Mouse (Mus musculus) hindbrain, embryonic 16.5 days (tissue): ENCODE measurements at regions not wholly inside any gene's neighbourhood (a gene's known extent, or its start where the extent isn't known, plus 50 kb on each side); places are given as distances from the start of the nearest gene placed in this dataset.
"Not testable (repeated sequence)": the region's sequence is repeated elsewhere in the genome, so short reads cannot be mapped to it uniquely, and the experiment has no call there.

Experiments
- ATAC-seq: fragments of 200-750 bp; cut with Nextera tagmentation; 2 replicates; pipeline ENCODE4 v1.8.0; 2017; ENCODE audit warnings: moderate TSS enrichment, moderate library complexity
- H3K27ac ChIP-seq: fragments of 300-500 bp; sonication (generic); 2 replicates; pipeline ENCODE4 v1.5.1; 2014; ENCODE audit warnings: low read depth, mild to moderate bottlenecking, control low read depth, low read length, moderate library complexity
- H3K27me3 ChIP-seq: fragments of 300-500 bp; sonication (generic); replicated peaks from 2 replicates; pipeline ENCODE4 v1.6.1; 2014; ENCODE audit warnings: low read length; ENCODE audit not compliant: control insufficient read depth, insufficient read depth
- H3K36me3 ChIP-seq: fragments of 300-500 bp; sonication (generic); 2 replicates; pipeline ENCODE4 v1.6.1; 2014; ENCODE audit warnings: mild to moderate bottlenecking, low read length, moderate library complexity, mixed read lengths; ENCODE audit not compliant: control insufficient read depth, insufficient read depth
- H3K4me1 ChIP-seq: fragments of 300-500 bp; sonication (generic); 2 replicates; pipeline ENCODE4 v1.6.1; 2014; ENCODE audit warnings: low read depth, low read length; ENCODE audit not compliant: control insufficient read depth, insufficient read depth
- H3K4me2 ChIP-seq: fragments of 300-500 bp; sonication (generic); 2 replicates; pipeline ENCODE4 v1.6.1; 2014; ENCODE audit warnings: mild to moderate bottlenecking, low read length, control low read depth, moderate library complexity
- H3K4me3 ChIP-seq: fragments of 300-500 bp; sonication (generic); 2 replicates; pipeline ENCODE4 v1.5.1; 2014; ENCODE audit warnings: mild to moderate bottlenecking, low read length, control low read depth, moderate library complexity
- H3K9ac ChIP-seq: fragments of 300-500 bp; sonication (generic); 2 replicates; pipeline ENCODE4 v1.6.1; 2014; ENCODE audit warnings: low read depth, mild to moderate bottlenecking, control low read depth, low read length, moderate library complexity
- H3K9me3 ChIP-seq: fragments of 300-500 bp; sonication (generic); 2 replicates; pipeline ENCODE4 v1.6.1; 2014; ENCODE audit warnings: mild to moderate bottlenecking, low read length, moderate library complexity; ENCODE audit not compliant: control insufficient read depth
- WGBS: fragments of 180-500 bp; shearing (Covaris S2); extraction: QIAGEN DNeasy Blood & Tissue Kit; methylation state at CpG from one replicate; pipeline ENCODE4 v1.1.7; 2014; 5-methylcytosine and 5-hydroxymethylcytosine counted together

- H3K4me2 ChIP-seq, H3K9ac ChIP-seq, H3K27ac ChIP-seq, H3K4me1 ChIP-seq, H3K9me3 ChIP-seq, ATAC-seq, H3K36me3 ChIP-seq, H3K27me3 ChIP-seq, H3K4me3 ChIP-seq: not testable (repeated sequence)
- WGBS, result 79% methylated on average over 16 of the region's 16 CpGs
These were observed 834.1 kb upstream of the Snrpn start for GRCm38 (mm10) chr7:60974116-60974515.

GRCm38 (mm10) chr7:60961188-60961587, 821.2 kb upstream of the Snrpn start:
- H3K4me3 ChIP-seq, result peak overlapping the region; percentile 21
- no peaks in the 10 kb centered on the region for H3K4me1 ChIP-seq
- no peaks in the 10 kb centered on the region for H3K9me3 ChIP-seq
- no peaks in the 10 kb centered on the region for H3K36me3 ChIP-seq
- H3K27me3 ChIP-seq, result no peaks in the 10 kb centered on the region
- H3K4me2 ChIP-seq, result no peak overlapping the region; the same call in 1 of the 2 replicates
- 63% methylated on average over 4 of the region's 4 CpGs for WGBS
- ATAC-seq, result no peak
- no peak overlapping the region for H3K9ac ChIP-seq
- no peak overlapping the region for H3K27ac ChIP-seq

GRCm38 (mm10) chr7:60939764-60940457, 799.9 kb upstream of the Snrpn start:
- Histone ChIP-seq H3K4me2 (no peak overlapping the region; the same call in 1 of the 2 replicates), H3K9me3 (no peaks in the 10 kb centered on the region; the same call in 1 of the 2 replicates), H3K4me1 (no peaks in the 10 kb centered on the region), H3K27me3 (no peaks in the 10 kb centered on the region), H3K4me3 (peak overlapping the region; percentile 24), H3K27ac (no peak overlapping the region), H3K36me3 (no peaks in the 10 kb centered on the region), H3K9ac (no peak overlapping the region)
- WGBS, result 54% methylated on average over 3 of the region's 3 CpGs
- peak; percentile 89 for ATAC-seq
